10 mouse cellular contexts compared by ENCODE assay signal in the genomic region with DNA sequence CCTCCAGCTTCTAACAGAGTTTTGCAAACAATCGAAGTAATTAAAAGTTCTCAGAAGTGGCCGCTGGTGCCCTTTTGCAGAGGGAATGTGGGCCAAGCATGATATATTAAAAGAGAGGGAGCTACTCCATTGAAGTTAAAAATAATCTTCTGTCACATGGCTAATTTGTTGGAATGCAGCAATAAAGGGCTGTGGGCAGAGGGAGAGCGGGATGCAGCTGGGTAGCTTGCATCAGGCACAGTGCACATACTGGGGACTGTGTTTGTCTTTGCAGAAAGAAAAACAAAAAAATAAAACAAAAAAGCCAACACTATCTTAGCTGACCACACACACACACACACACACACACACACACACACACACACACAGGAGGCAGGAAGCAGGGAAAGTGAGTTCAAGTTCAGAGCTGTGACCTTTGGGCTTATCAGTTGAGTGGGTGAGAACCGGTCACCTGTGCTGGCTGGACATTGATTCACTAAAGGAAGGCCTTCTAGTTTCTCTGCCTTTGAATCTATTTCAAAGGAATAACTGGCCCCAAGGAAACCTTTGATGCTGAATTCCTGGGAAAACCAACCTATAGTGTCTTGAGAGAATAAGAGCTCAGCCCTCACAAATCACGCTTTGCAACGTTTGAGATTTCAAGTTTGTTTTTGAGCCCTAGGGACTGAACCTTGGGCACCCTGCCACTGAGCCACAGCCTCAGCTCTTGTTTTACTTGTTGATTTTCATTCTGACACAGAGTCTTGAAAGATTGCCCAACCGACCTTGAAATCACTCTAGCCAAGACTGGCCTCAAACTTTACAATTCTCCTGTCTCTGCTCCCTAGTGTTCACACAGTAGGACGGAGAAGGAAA. TPM values are rescaled to one million over a fixed set of nuclear protein-coding genes. Genes with fewer than 3 reads are reported as not detected.
DNase-seq lines count a peak whose midpoint lies in the region; ATAC-seq and TF ChIP-seq lines count a peak whose summit lies in the region.
"Had no signal": no experiment of that assay in that cellular context is flagged by ENCODE, and none has a peak within 500 bp of the region (broad histone marks: within the 10 kb centered on the region; RNA-seq: fewer than 3 reads in every experiment).

No protein-coding gene starts in this region.

- H3K27ac ChIP-seq in limb, embryonic 14.5 days (replicated peaks; ENCODE audit: low read depth, low read length), result 0 out of 2 replicates have a peak overlapping the region, but pooled peaks have one; percentile 21
- no peak overlapping the region for H3K27ac ChIP-seq in limb, embryonic 10.5 days
- H3K27ac ChIP-seq in olfactory bulb, adult 2 months (ENCODE audit: insufficient read depth, low read depth, low read length), result peak overlapping the region; percentile 77; the same call in 1 of the 2 replicates
- H3K27ac ChIP-seq: midbrain, embryonic 12.5 days had no signal

- no peak overlapping the region for H3K4me2 ChIP-seq in limb, embryonic 14.5 days (replicated peaks; ENCODE audit: low read depth, low read length, severe bottlenecking)
- H3K4me2 ChIP-seq: midbrain, embryonic 12.5 days had no signal

- no peak overlapping the region for H3K9ac ChIP-seq in limb, embryonic 14.5 days (ENCODE audit: low read depth, low read length, severe bottlenecking)
- H3K9ac ChIP-seq: midbrain, embryonic 12.5 days had no signal

- H3K36me3 ChIP-seq in limb, embryonic 14.5 days (ENCODE audit: control insufficient read depth, insufficient read depth, low read length), result no peaks in the 10 kb centered on the region
- no peaks in the 10 kb centered on the region for H3K36me3 ChIP-seq in limb, embryonic 10.5 days
- H3K36me3 ChIP-seq: midbrain, embryonic 12.5 days had no signal

- ATAC-seq in limb, embryonic 14.5 days (ENCODE audit: low FRiP score, low read depth), result 0 out of 2 replicates have a peak, but pooled peaks have one; percentile 23

- no peaks in the 10 kb centered on the region for H3K9me3 ChIP-seq in limb, embryonic 14.5 days (ENCODE audit: control insufficient read depth, low read length)
- H3K9me3 ChIP-seq in limb, embryonic 10.5 days (replicated peaks), result no peaks in the 10 kb centered on the region
- H3K9me3 ChIP-seq: midbrain, embryonic 12.5 days had no signal

- TF ChIP-seq CTCF in brain, embryonic 14.5 days (IDR thresholded peaks at IDR 0.05; ENCODE audit: borderline replicate concordance, extremely low read depth, insufficient read depth, insufficient read length), result no peak
- TF ChIP-seq CTCF in olfactory bulb, adult 2 months (IDR thresholded peaks at IDR 0.05; ENCODE audit: insufficient read depth, low read depth, low read length), result no peak

- peaks cover 15% of the 10 kb centered on the region for H3K4me1 ChIP-seq in limb, embryonic 14.5 days (ENCODE audit: control insufficient read depth, insufficient read depth, low read length)
- peaks cover 24% of the 10 kb centered on the region for H3K4me1 ChIP-seq in limb, embryonic 10.5 days
- H3K4me1 ChIP-seq in olfactory bulb, adult 2 months (ENCODE audit: control insufficient read depth, insufficient read depth, low read length), result peaks cover 14% of the 10 kb centered on the region

- 48% methylated on average over 8 of the region's 8 CpGs for WGBS in limb, embryonic 14.5 days
- WGBS in limb, embryonic 10.5 days, result 70% methylated on average over 8 of the region's 8 CpGs
- WGBS in olfactory bulb, adult 2 months, result 29% methylated on average over 8 of the region's 8 CpGs

- peak; percentile 48 for DNase-seq in limb, embryonic 14.5 days (ENCODE audit: low spot score)
- no peak for DNase-seq in limb, embryonic 10.5 days (ENCODE audit: low spot score)
- peak; percentile 61 for DNase-seq in brain, embryonic 14.5 days (ENCODE audit: low read depth)
- DNase-seq in kidney, adult 18-20 months, result peak; percentile 78
- no peak for DNase-seq in T-cell, adult 2 months (ENCODE audit: low spot score)
- DNase-seq in frontal cortex, postnatal 14 days (ENCODE audit: low spot score in 2 of 2), result no peak
- DNase-seq in cerebellum, adult 8-10 months, result no peak

- H3K4me3 ChIP-seq in limb, embryonic 14.5 days (replicated peaks; ENCODE audit: low read length), result no peak overlapping the region
- H3K4me3 ChIP-seq in limb, embryonic 10.5 days, result no peak overlapping the region
- no peak overlapping the region for H3K4me3 ChIP-seq in olfactory bulb, adult 2 months (ENCODE audit: insufficient read depth, low read depth, low read length)
- H3K4me3 ChIP-seq: erythroblast, embryonic 14.5 days; midbrain, embryonic 12.5 days had no signal

- no peak for TF ChIP-seq POLR2A in limb, embryonic 14.5 days (IDR thresholded peaks at IDR 0.05; ENCODE audit: borderline replicate concordance, extremely low read depth, insufficient read depth, insufficient read length)
- no peak for TF ChIP-seq POLR2A in brain, embryonic 14.5 days (IDR thresholded peaks at IDR 0.05; ENCODE audit: borderline replicate concordance, extremely low read depth, insufficient read depth, insufficient read length, poor library complexity, severe bottlenecking)
- TF ChIP-seq POLR2A in olfactory bulb, adult 2 months (IDR thresholded peaks at IDR 0.05; ENCODE audit: insufficient read depth, low read depth, low read length), result no peak

- H3K27me3 ChIP-seq in limb, embryonic 14.5 days (ENCODE audit: control insufficient read depth, insufficient read depth, low read length), result no peaks in the 10 kb centered on the region
- H3K27me3 ChIP-seq in limb, embryonic 10.5 days (ENCODE audit: low read depth, poor library complexity, severe bottlenecking), result no peaks in the 10 kb centered on the region
- H3K27me3 ChIP-seq: midbrain, embryonic 12.5 days had no signal

RNA-seq across cellular contexts. Expression of a gene that starts 21.0 kb away (rescaled TPM):
- 57.2 and 60.3 TPM in 2 replicates for polyA plus RNA-seq in limb, embryonic 14.5 days (2012; rRNA removed)
- 82.3 and 83.5 TPM in 2 replicates for polyA plus RNA-seq in limb, embryonic 14.5 days (2014; fragmentation: Nextera tagmentation; extraction: Ambion mirVana)
- 126 and 128 TPM in 2 replicates for polyA plus RNA-seq in limb, embryonic 10.5 days (2016; fragmentation: Nextera tagmentation; extraction: Ambion mirVana)
- polyA plus RNA-seq in brain, embryonic 14.5 days (2012; rRNA removed), result 83.6 and 99.0 TPM in 2 replicates
- 106 TPM in 1 of 2 replicates, not detected in the other for polyA plus RNA-seq in olfactory bulb, adult 2 months (2012; ENCODE audit: insufficient read depth, insufficient read length, low replicate concordance, missing spikeins)

RNA-seq across cellular contexts. Expression of a gene that starts 33.1 kb away (rescaled TPM):
- 34.9 and 39.0 TPM in 2 replicates for polyA plus RNA-seq in limb, embryonic 14.5 days (2012; rRNA removed)
- 15.1 and 18.5 TPM in 2 replicates for polyA plus RNA-seq in limb, embryonic 14.5 days (2014; fragmentation: Nextera tagmentation; extraction: Ambion mirVana)
- 16.4 and 18.1 TPM in 2 replicates for polyA plus RNA-seq in limb, embryonic 10.5 days (2016; fragmentation: Nextera tagmentation; extraction: Ambion mirVana)
- 45.6 and 51.9 TPM in 2 replicates for polyA plus RNA-seq in brain, embryonic 14.5 days (2012; rRNA removed)
- polyA plus RNA-seq in olfactory bulb, adult 2 months (2012; ENCODE audit: insufficient read depth, insufficient read length, low replicate concordance, missing spikeins), result not detected in 2 replicates

Comparison
In these comparisons a context has a peak if more than half of its experiments do, and no peak if none do; other contexts are left out.
1. DNase-seq: peak in limb, embryonic 14.5 days (single experiment), brain, embryonic 14.5 days (single experiment) and kidney, adult 18-20 months (single experiment); none in limb, embryonic 10.5 days (single experiment), T-cell, adult 2 months (single experiment), frontal cortex, postnatal 14 days (0 of 2) and cerebellum, adult 8-10 months (single experiment).